Mouse (Mus musculus) right cerebral cortex, adult 18-20 months (tissue): Measurements from ENCODE around the gene Serpina1f.
"Not testable (repeated sequence)": the region's sequence is repeated elsewhere in the genome, so short reads cannot be mapped to it uniquely, and the experiment has no call there.

Experiments
- DNase-seq: peaks from one replicate; pipeline ENCODE4 v3.0.0; 2022; ENCODE audit warnings: mixed read lengths

Serpina1f gene

DNA sequence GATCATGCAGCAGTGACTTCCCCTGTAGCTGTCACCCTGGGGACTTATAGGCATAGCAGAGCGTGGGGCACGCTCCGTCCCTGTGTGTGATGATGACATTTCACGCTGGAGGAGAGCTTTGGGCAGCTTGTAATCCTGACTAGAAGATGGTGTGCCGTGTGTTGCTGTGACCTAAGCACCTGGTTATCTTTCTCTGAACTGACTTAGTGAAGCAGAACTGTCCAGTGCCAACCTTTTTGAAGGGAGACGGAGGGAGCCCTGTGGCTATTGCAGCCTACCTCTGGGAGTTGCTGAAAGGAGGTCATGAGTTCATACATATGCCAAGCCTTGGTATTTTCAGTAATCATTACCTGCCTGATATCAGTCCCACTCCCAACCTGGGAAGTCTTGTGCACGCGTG lies at the start of gene Serpina1f:
Gene Serpina1f, minus strand, starts transcription at position 101 of the 400 bp plus-strand sequence.
- no peak for DNase-seq

- not testable (repeated sequence) for DNase-seq
Measured at GRCm38 (mm10) chr12:103737791-103738580, 42.7 kb upstream of the Serpina1f start.

DNA sequence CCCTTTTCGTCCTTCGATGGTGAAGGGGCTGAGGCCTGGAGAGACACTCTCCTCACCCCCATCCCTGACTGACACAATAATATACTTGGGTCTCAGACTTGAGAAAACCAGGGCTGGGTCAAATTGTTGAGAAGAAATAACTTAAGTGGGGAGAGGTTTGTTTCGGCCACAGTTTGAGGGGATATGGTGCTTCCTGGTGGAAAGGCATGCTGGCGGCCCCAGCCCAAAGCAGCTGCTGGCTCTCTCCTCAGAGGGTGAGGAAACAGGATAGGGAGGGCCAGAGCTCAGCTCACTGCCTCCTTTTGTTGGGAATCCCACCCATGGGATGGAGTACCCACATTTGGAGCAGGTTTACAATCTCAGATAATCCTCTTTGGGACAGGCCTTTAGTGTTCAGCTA lies 40.2 kb upstream of the Serpina1f start:
- not testable (repeated sequence) for DNase-seq

DNA sequence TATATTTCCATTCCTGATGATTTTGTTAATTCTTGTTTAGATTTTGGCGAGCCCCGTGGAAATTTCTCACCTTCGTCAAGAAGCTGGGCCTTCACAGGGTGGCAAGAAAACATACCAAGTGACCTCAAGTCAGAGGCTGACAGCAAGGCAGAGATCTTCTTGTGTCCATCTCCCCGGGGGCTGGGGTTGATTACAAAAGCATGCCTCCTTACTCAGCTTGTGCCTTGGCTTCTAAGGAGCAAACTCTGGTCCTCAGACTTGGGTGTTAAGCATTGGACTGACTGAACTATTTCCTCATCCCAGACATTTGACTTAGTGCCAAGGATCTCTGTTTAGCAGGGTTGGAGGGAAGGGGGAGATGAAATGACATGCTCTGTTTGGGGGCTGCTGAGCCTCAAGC lies 39.8 kb upstream of the Serpina1f start:
- DNase-seq: not testable (repeated sequence)

DNA sequence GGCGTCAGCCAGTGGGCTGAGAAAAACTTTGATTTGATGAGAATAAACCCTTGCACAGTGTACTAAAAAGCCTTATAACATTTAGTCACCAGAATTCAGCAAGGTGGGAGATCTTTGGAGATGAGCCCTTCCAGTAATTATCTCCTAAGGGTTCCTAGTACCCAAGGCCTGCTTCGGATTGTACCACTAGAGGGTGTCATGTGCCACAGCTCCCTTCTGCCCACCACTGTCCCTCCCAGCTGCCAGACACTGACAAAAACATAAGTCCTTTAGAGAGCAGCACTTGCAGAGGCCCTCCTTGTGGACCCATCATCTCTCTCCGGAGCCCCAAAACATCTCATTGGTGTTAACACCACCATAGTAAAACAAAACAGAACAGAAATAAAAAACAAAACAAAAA lies 16.2 kb upstream of the Serpina1f start:
- peak; percentile 3 for DNase-seq

DNA sequence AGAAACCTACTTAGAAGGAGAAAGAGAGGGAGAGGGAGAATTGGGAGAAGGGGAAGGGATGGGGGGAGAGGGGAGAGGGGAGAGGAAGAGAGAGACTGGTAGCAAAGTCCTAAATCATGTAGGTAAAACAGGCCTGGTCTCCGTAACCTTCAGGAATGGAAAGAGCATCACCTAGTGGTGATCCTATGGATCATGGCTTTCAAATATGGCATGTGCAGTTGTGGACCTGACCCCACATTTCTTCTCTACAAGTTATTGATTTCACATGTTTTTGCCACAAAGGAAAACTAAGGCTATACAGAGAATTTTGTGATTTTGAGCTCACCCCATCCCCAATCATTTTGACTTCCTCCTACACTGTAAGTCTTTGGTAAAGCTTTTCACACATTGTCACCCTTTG lies 15.1 kb upstream of the Serpina1f start:
- no peak for DNase-seq

- DNase-seq: no peak
Measured at GRCm38 (mm10) chr12:103706113-103706512, 10.8 kb upstream of the Serpina1f start.

- no peak for DNase-seq
Measured at GRCm38 (mm10) chr12:103705547-103705946, 10.2 kb upstream of the Serpina1f start.

- DNase-seq: no peak
Measured at GRCm38 (mm10) chr12:103700144-103700750, 4.9 kb upstream of the Serpina1f start.

- no peak for DNase-seq
Measured at GRCm38 (mm10) chr12:103688221-103688814, 7.0 kb downstream of the Serpina1f start.

DNA sequence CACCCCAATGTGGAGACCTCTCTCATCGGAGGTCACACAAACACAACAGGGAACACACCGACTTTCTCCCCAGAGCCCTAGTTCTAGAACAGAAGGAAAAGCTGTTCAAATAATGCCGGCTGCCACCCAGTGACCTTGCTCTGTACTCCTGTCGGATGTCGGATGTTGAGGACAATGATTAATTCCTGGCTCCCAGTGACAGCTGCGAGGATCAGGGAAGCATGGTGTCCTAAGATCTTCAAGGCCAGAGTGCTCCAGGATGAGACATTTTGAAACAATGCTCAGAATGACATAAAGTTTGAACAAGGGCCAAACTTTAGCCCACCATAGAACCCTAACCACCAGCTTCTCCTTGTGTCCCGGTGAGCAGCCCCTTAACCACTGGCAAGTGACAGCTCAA lies 8.3 kb downstream of the Serpina1f start:
- no peak for DNase-seq

- DNase-seq: peak; percentile 73
Measured at GRCm38 (mm10) chr12:103686050-103686449, 9.3 kb downstream of the Serpina1f start.

GRCm38 (mm10) chr12:103685386-103685785 lies 9.9 kb downstream of the Serpina1f start:
- no peak for DNase-seq

GRCm38 (mm10) chr12:103683775-103684174 lies 11.6 kb downstream of the Serpina1f start:
- no peak for DNase-seq

- DNase-seq: no peak
Measured at GRCm38 (mm10) chr12:103681739-103682138, 13.6 kb downstream of the Serpina1f start.

- no peak for DNase-seq
Measured at GRCm38 (mm10) chr12:103681169-103681568, 14.2 kb downstream of the Serpina1f start.

DNA sequence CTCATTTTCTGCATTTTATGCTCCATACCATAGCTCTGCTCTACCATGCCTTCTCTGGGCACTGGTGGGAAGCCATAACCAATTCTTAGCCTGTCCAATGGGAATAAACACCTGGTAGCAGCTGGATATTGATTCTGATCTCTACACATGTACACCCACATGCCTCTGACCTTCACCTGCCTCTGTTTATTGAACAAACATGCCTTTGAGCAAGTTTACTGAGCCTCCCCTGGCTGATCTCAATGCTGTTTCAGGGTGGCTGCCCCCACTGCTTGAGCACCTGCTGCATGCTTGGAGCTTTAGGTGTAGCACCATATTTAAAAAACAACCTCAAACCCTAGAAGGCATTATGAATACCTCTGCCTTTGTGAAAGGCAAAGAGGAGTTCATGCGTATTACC lies 15.5 kb downstream of the Serpina1f start:
- DNase-seq: not testable (repeated sequence)

- DNase-seq: no peak
Measured at GRCm38 (mm10) chr12:103676039-103676438, 19.3 kb downstream of the Serpina1f start, which contains the start of gene Serpina16. TSS of gene Serpina16 (minus strand) at chr12:103676139.

GRCm38 (mm10) chr12:103673179-103673578 lies 22.1 kb downstream of the Serpina1f start:
- no peak for DNase-seq

DNA sequence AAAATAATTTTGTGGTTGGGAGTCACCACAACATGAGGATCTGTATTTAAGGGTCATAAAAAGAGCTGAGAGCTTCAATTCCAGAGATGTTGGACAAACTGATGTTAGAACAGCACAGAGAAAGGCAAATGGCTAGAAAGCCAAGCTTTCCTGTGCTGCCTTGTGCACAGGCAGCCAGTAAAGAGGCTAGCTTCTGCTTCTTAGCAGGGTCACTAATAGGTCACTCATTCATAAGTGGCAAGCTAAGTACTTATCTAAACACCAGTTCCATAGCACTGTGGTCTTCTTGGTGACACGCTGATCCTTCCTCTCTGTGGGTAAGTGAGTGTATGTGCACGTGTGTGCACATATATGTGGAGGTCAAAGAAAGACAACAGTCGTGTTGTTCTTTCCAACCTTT lies 23.8 kb downstream of the Serpina1f start:
- DNase-seq: no peak

- DNase-seq: no peak
Measured at GRCm38 (mm10) chr12:103670964-103671363, 24.4 kb downstream of the Serpina1f start.

DNA sequence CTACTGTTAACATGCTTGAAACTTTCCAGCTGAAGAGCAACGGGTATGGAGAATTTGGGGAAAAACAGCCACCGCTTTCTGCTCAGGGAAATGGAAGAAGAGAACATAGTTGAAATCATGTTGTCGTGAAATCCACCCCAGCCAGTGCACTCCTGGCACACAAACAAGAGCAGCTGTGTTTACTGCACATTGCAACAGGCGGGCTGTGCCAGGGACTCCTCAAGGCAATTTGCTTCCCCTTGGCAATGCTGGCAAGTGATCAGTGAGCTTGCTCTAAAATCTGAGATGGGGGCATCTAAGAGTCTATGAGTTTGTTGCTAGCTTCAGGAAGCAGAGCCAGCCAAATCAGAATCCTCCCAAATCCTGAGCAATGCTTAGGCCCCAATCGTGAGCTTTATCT lies 25.0 kb downstream of the Serpina1f start:
- DNase-seq: peak; percentile 19

GRCm38 (mm10) chr12:103665286-103665685 lies 30.0 kb downstream of the Serpina1f start:
- DNase-seq: no peak

GRCm38 (mm10) chr12:103662053-103662452 lies 33.3 kb downstream of the Serpina1f start:
- DNase-seq: not testable (repeated sequence)
